Mouse (Mus musculus): Measurements from ENCODE around the gene Gins2.

Gene Gins2

GRCm38 (mm10) chr8:120530954-120531656, 58.0 kb downstream of the Gins2 start:
- peak; percentile 96 for DNase-seq (ENCODE audit: low read depth, low spot score)

GRCm38 (mm10) chr8:120529226-120529625, 59.9 kb downstream of the Gins2 start:
- peak; percentile 84 for DNase-seq (ENCODE audit: low read depth, low spot score)

Measured in R1 (cell line).